Mouse (Mus musculus) ES-CJ7 (cell line): ENCODE data around the gene Actb.

ENCODE experiments used
- DNase-seq: peaks from one replicate; pipeline ENCODE4 v3.0.0; 2011; ENCODE audit warnings: low read depth, low spot score

The Actb gene

GRCm38 (mm10) chr5:142879318-142880175 is 27.0 kb downstream of the Actb start:
- peak; percentile 85 for DNase-seq

GRCm38 (mm10) chr5:142878570-142878969 is 28.0 kb downstream of the Actb start:
- DNase-seq = no peak

GRCm38 (mm10) chr5:142877337-142878280 is 28.9 kb downstream of the Actb start:
- peak; percentile 83 for DNase-seq

GRCm38 (mm10) chr5:142876896-142877295 is 29.7 kb downstream of the Actb start:
- DNase-seq = no peak

GRCm38 (mm10) chr5:142875513-142875905 is 31.0 kb downstream of the Actb start:
- no peak for DNase-seq

- DNase-seq = no peak
Measured at GRCm38 (mm10) chr5:142874791-142875512, 31.6 kb downstream of the Actb start.

GRCm38 (mm10) chr5:142873718-142874117 is 32.8 kb downstream of the Actb start:
- DNase-seq = no peak

- DNase-seq = no peak
Measured at GRCm38 (mm10) chr5:142871765-142872164, 34.8 kb downstream of the Actb start.

GRCm38 (mm10) chr5:142869463-142869862 is 37.1 kb downstream of the Actb start:
- DNase-seq = no peak

- DNase-seq = no peak
Measured at GRCm38 (mm10) chr5:142857763-142858229, 48.8 kb downstream of the Actb start.

GRCm38 (mm10) chr5:142856408-142856807 is 50.1 kb downstream of the Actb start:
- DNase-seq = peak; percentile 41

GRCm38 (mm10) chr5:142854877-142855276 is 51.7 kb downstream of the Actb start:
- peak; percentile 91 for DNase-seq

GRCm38 (mm10) chr5:142853585-142853984 is 53.0 kb downstream of the Actb start:
- peak; percentile 31 for DNase-seq
